Mouse (Mus musculus) CH12.LX (cell line): ENCODE measurements around the gene Gpr34. TPM values are rescaled to one million over a fixed set of nuclear protein-coding genes. Genes with fewer than 3 reads are reported as not detected.
A peak's percentile ranks its signal among the peaks of the same experiment; 100 is the strongest.

Source experiments
- DNase-seq: peaks from one replicate; pipeline ENCODE4 v3.0.0-alpha.2; 2013; ENCODE audit errors: extremely low read depth
- H3K27ac ChIP-seq: 2 replicates; pipeline ENCODE4 v1.5.1; 2012; ENCODE audit warnings: low read depth, mild to moderate bottlenecking, control low read depth, moderate library complexity; ENCODE audit not compliant: insufficient read depth
- H3K27me3 ChIP-seq: replicated peaks from 2 replicates; pipeline ENCODE3; 2012; ENCODE audit warnings: inconsistent platforms
- H3K36me3 ChIP-seq, 2 experiments: replicated peaks in 1 of 2; 2 replicates each; pipeline versions ENCODE3 to v1.6.1; 2012; ENCODE audit warnings: inconsistent platforms in 1 of 2, low read length in 1 of 2, mild to moderate bottlenecking in 1 of 2, mixed read lengths in 1 of 2, moderate library complexity in 1 of 2; ENCODE audit not compliant: control insufficient read depth in 1 of 2, insufficient read depth in 1 of 2
- H3K4me1 ChIP-seq, 2 experiments: 2 replicates each; pipeline ENCODE4 v1.6.1; 2012; ENCODE audit warnings: inconsistent platforms in 1 of 2, moderate library complexity in 1 of 2; ENCODE audit not compliant: insufficient read depth in 2 of 2, control insufficient read depth in 1 of 2
- H3K4me2 ChIP-seq: 2 replicates; pipeline ENCODE4 v1.6.1; 2012; ENCODE audit warnings: low read depth, mild to moderate bottlenecking, control low read depth; ENCODE audit not compliant: poor library complexity, insufficient read depth, severe bottlenecking
- H3K4me3 ChIP-seq, 3 experiments: fragments of 150-350 bp in 1 of 3; sonication (generic) in 1 of 3; replicated peaks in 1 of 3; 2 replicates each; pipeline versions ENCODE3 to v1.5.1; 2011 to 2012; ENCODE audit warnings: low read depth in 2 of 3, low read length in 2 of 3, mild to moderate bottlenecking in 2 of 3, moderate library complexity in 2 of 3, control low read depth in 1 of 3, improper control_type of control experiment in 1 of 3, inconsistent platforms in 1 of 3, mixed read lengths in 1 of 3; ENCODE audit not compliant: poor library complexity in 1 of 3
- H3K79me2 ChIP-seq: replicated peaks from 2 replicates; pipeline ENCODE4 v1.6.1; 2012; ENCODE audit warnings: mild to moderate bottlenecking, moderate library complexity; ENCODE audit not compliant: control insufficient read depth, poor library complexity, insufficient read depth, severe bottlenecking; ENCODE audit errors: extremely low read depth
- H3K9ac ChIP-seq: 2 replicates; pipeline ENCODE4 v1.6.1; 2012; ENCODE audit warnings: low read depth, mild to moderate bottlenecking, control low read depth, moderate library complexity; ENCODE audit not compliant: insufficient read depth
- H3K9me3 ChIP-seq: replicated peaks from 2 replicates; pipeline ENCODE3; 2012; ENCODE audit warnings: low read length, inconsistent platforms, mixed read lengths
- BHLHE40 ChIP-seq: IDR thresholded peaks from 2 replicates; pipeline ENCODE4 v1.6.1; 2011; ENCODE audit warnings: mild to moderate bottlenecking, low read depth, low read length, improper control_type of control experiment
- CHD2 ChIP-seq: IDR thresholded peaks from 2 replicates; pipeline ENCODE4 v1.6.1; 2011; ENCODE audit warnings: low read length, improper control_type of control experiment
- CTCF ChIP-seq, 2 experiments: IDR thresholded peaks in 1 of 2; conservative IDR thresholded peaks in 1 of 2; 2 replicates each; pipeline ENCODE4 v1.5.1; 2011 to 2012; ENCODE audit warnings: low read depth in 2 of 2, low read length in 2 of 2, improper control_type of control experiment in 1 of 2, inconsistent platforms in 1 of 2, mild to moderate bottlenecking in 1 of 2, moderate library complexity in 1 of 2
- E2F4 ChIP-seq: IDR thresholded peaks from 2 replicates; pipeline ENCODE4 v1.6.1; 2011; ENCODE audit warnings: low read depth, low read length, improper control_type of control experiment; ENCODE audit not compliant: insufficient replicate concordance
- ELF1 ChIP-seq: IDR thresholded peaks from 2 replicates; pipeline ENCODE4 v1.6.1; 2014; ENCODE audit warnings: low read depth, mild to moderate bottlenecking, inconsistent platforms, low read length, improper control_type of control experiment
- EP300 ChIP-seq: IDR thresholded peaks from 2 replicates; pipeline ENCODE4 v1.6.1; 2011; ENCODE audit warnings: low read length, improper control_type of control experiment
- KAT2A ChIP-seq: IDR thresholded peaks from 2 replicates; pipeline ENCODE4 v1.6.1; 2012; ENCODE audit warnings: low read length, improper control_type of control experiment, inconsistent platforms; ENCODE audit not compliant: insufficient replicate concordance
- MAFK ChIP-seq: IDR thresholded peaks from 2 replicates; pipeline ENCODE4 v1.6.1; 2011; ENCODE audit warnings: low read length, improper control_type of control experiment; ENCODE audit not compliant: insufficient replicate concordance
- MAX ChIP-seq: IDR thresholded peaks from 2 replicates; pipeline ENCODE4 v1.6.1; 2011; ENCODE audit warnings: low read length, improper control_type of control experiment
- MAZ ChIP-seq: IDR thresholded peaks from 2 replicates; pipeline ENCODE4 v1.6.1; 2012; ENCODE audit warnings: low read depth, mild to moderate bottlenecking, inconsistent platforms, low read length, improper control_type of control experiment, moderate library complexity
- MXI1 ChIP-seq: IDR thresholded peaks from 2 replicates; pipeline ENCODE4 v1.6.1; 2011; ENCODE audit warnings: mild to moderate bottlenecking, low read depth, low read length, improper control_type of control experiment
- MYC ChIP-seq: IDR thresholded peaks from 2 replicates; pipeline ENCODE4 v1.6.1; 2011; ENCODE audit warnings: low read depth, mild to moderate bottlenecking, improper control_type of control experiment, low read length
- PAX5 ChIP-seq: IDR thresholded peaks from 2 replicates; pipeline ENCODE4 v1.6.1; 2012; ENCODE audit warnings: low read length, inconsistent platforms, mixed read lengths
- POLR2A ChIP-seq: IDR thresholded peaks from 2 replicates; pipeline ENCODE4 v1.6.1; 2011; ENCODE audit warnings: low read depth, mild to moderate bottlenecking, improper control_type of control experiment, low read length
- RAD21 ChIP-seq: IDR thresholded peaks from 2 replicates; pipeline ENCODE4 v1.6.1; 2011; ENCODE audit warnings: low read depth, mild to moderate bottlenecking, low read length, improper control_type of control experiment, moderate library complexity
- RCOR1 ChIP-seq: conservative IDR thresholded peaks from 2 replicates; pipeline ENCODE4 v1.6.1; 2012; ENCODE audit warnings: low read depth, mild to moderate bottlenecking, inconsistent platforms, low read length, improper control_type of control experiment
- SIN3A ChIP-seq: IDR thresholded peaks from 2 replicates; pipeline ENCODE4 v1.6.1; 2012; ENCODE audit warnings: low read length, improper control_type of control experiment, inconsistent platforms
- TCF12 ChIP-seq: IDR thresholded peaks from 2 replicates; pipeline ENCODE4 v1.6.1; 2014; ENCODE audit warnings: low read depth, mild to moderate bottlenecking, inconsistent platforms, low read length, improper control_type of control experiment
- UBTF ChIP-seq: IDR thresholded peaks from 2 replicates; pipeline ENCODE4 v1.6.1; 2012; ENCODE audit warnings: low read depth, mild to moderate bottlenecking, inconsistent platforms, low read length, improper control_type of control experiment, moderate library complexity
- USF1 ChIP-seq: IDR thresholded peaks from 2 replicates; pipeline ENCODE4 v1.6.1; 2014; ENCODE audit warnings: low read depth, mild to moderate bottlenecking, inconsistent platforms, low read length, improper control_type of control experiment
- ZC3H11A ChIP-seq: IDR thresholded peaks from 2 replicates; pipeline ENCODE4 v1.6.1; 2012; ENCODE audit warnings: low read depth, mild to moderate bottlenecking, inconsistent platforms, low read length, improper control_type of control experiment
- ZKSCAN1 ChIP-seq: IDR thresholded peaks from 2 replicates; pipeline ENCODE4 v1.6.1; 2012; ENCODE audit warnings: low read depth, inconsistent platforms, low read length, improper control_type of control experiment, borderline replicate concordance
- dilution Hi-C: fragments of 300-500 bp; cut with MboI; formaldehyde crosslinking; loops from 2 replicates; pipeline ENCODE4 v1.14.3; 2020; ENCODE audit warnings: low sequenced_read_pairs; ENCODE audit not compliant: extremely low pct_unique_long_range_greater_than_20kb, extremely low pct_ligation_motif_present
- in situ Hi-C: fragments of 300-500 bp; cut with MboI; formaldehyde crosslinking; loops from 3 replicates; pipeline ENCODE4 v1.14.3; 2019; ENCODE audit warnings: low sequenced_read_pairs, low pct_ligation_motif_present, low pct_unique_long_range_greater_than_20kb, mixed read lengths
- polyA plus RNA-seq: library from polyadenylated mRNA; unstranded; fragments of >175 nt; gene quantifications from 2 replicates; pipeline ENCODE4 v1.2.1, GENCODE M21; 2012; ENCODE audit warnings: low read depth; ENCODE audit not compliant: insufficient read length
- total RNA-seq, 2 experiments: library from RNA; depleted of rRNA; stranded (reverse); fragments of 300-350 nt in 1 of 2; fragments of >200 nt in 1 of 2; gene quantifications; 2 replicates each; pipeline ENCODE4 v1.2.3; 2012 to 2014

Gene Gpr34
- total and polyA plus RNA-seq, 3 experiments: 1.5 to 15.7 (median 4.1) TPM

GRCm38 (mm10) chrX:13655005-13655421, 23.1 kb downstream of the Gpr34 start (continued):
- no peak for TF ChIP-seq E2F4
- no peak for TF ChIP-seq CTCF (conservative IDR thresholded peaks at IDR 0.05 in 1 of 2, IDR thresholded peaks at IDR 0.05 in 1 of 2; ENCODE audit: low read depth in 2 of 2, low read length in 2 of 2)
- no peak for TF ChIP-seq ZKSCAN1
- TF ChIP-seq TCF12: no peak; the same call in 1 of the 2 replicates
- no peak; the same call in 1 of the 2 replicates for TF ChIP-seq RCOR1
- TF ChIP-seq EP300: peak; percentile 82
- 0 out of 2 replicates have a peak, but pooled peaks have one; percentile 43 for TF ChIP-seq MAFK
- no peak for TF ChIP-seq KAT2A
- TF ChIP-seq USF1: no peak
- TF ChIP-seq RAD21: no peak; the same call in none of the 2 replicates
- peak; percentile 71 for TF ChIP-seq MXI1
- 0 out of 2 replicates have a peak, but pooled peaks have one; percentile 3 for TF ChIP-seq POLR2A
- TF ChIP-seq MAZ: no peak
- TF ChIP-seq ELF1: no peak
- TF ChIP-seq, all 38 proteins: peak for 15

- Histone ChIP-seq H3K9me3 (no peaks in the 10 kb centered on the region), H3K4me2 (peak overlapping the region; percentile 74; the same call in 1 of the 2 replicates), H3K27ac (peak overlapping the region; percentile 97), H3K79me2 (no peaks in the 10 kb centered on the region), H3K4me1 (peaks cover 12 to 49% of the 10 kb centered on the region in 2 experiments; a peak in 3 of 4 replicates), H3K4me3 (peak overlapping the region; percentile 17 to 46 (median 18)), H3K36me3 (no peaks in the 10 kb centered on the region), H3K9ac (peak overlapping the region; percentile 66), H3K27me3 (no peaks in the 10 kb centered on the region)
- DNase-seq: no peak
- in situ Hi-C loops (loop anchor here (10.0 to 25.0 kb wide), 2 partner anchors 191 to 419 kb away; partner anchors contain the start of gene Nyx), dilution Hi-C loops (no loop called here)
- no peak for TF ChIP-seq MYC
- TF ChIP-seq CHD2: no peak
- TF ChIP-seq KAT2A: no peak
- no peak for TF ChIP-seq BHLHE40
- no peak for TF ChIP-seq USF1
- no peak for TF ChIP-seq ZKSCAN1
- TF ChIP-seq MAFK: no peak
- no peak for TF ChIP-seq UBTF
- TF ChIP-seq MAX: no peak
- no peak for TF ChIP-seq E2F4
- TF ChIP-seq SIN3A: no peak
- TF ChIP-seq POLR2A: no peak
- no peak for TF ChIP-seq ZC3H11A
- no peak for TF ChIP-seq PAX5
Observed at GRCm38 (mm10) chrX:13655906-13656305, 24.0 kb downstream of the Gpr34 start.
